Mouse (Mus musculus): ENCODE measurements around the gene Lsg1.
A peak's percentile ranks its signal among the peaks of the same experiment; 100 is the strongest.

Lsg1 gene

DNA sequence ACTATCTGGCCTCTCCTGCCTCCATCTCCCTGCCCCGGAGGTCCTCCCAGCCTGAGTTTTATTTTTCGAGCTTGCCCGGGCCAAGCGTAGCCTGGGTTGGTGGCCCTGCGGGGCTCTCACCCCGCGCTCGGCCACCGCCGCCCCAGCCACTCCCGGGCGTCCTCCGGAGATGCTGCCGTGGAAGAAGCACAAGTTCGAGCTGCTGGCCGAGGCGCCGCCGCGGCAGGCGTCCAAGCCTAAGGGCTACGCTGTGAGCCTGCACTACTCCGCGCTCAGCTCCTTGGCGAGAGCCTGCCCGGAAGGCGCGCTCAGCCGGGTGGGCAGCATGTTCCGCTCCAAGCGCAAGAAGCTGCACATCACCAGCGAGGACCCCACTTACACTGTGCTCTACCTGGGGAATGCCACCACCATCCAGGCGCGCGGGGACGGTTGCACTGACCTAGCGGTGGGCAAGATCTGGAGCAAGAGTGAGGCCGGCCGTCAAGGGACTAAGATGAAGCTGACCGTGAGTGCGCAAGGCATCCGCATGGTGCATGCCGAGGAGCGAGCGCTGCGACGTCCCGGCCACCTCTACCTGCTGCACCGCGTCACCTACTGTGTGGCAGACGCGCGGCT lies 13.1 kb upstream of the Lsg1 start:
- DNase-seq (ENCODE audit: inconsistent ontology term): peak; percentile 79

GRCm38 (mm10) chr16:30599491-30600268 lies 12.3 kb upstream of the Lsg1 start, which contains the start of gene Fam43a:
Gene Fam43a, plus strand, starts transcription at chr16:30599723.
- peak; percentile 96 for DNase-seq (ENCODE audit: inconsistent ontology term)

GRCm38 (mm10) chr16:30596959-30597681 lies 9.7 kb upstream of the Lsg1 start:
- DNase-seq (ENCODE audit: inconsistent ontology term): peak; percentile 92

- DNase-seq (ENCODE audit: inconsistent ontology term): no peak
These were observed 8.6 kb upstream of the Lsg1 start for GRCm38 (mm10) chr16:30595835-30596557.

DNA sequence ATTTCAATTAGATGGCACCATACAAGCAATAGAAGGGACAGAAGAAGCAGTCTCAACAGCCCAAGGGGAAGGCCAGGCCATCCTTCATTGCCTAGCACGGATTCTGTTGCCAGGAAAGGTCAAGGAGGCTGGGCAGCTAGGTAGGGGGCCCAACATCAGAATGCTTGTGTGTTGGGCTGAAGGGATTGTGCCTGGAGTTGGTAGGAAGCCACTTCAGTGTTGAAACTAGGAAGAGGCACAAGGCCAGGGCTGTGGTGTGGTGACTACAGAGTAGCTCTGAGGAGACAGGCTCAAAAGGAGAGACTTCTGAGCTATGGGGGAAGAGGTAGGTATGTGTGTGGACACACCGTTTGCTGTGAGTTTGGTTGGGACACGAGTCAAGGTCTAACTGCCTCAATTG lies 8.0 kb upstream of the Lsg1 start:
- DNase-seq (ENCODE audit: inconsistent ontology term): no peak

GRCm38 (mm10) chr16:30591990-30592389 lies 4.6 kb upstream of the Lsg1 start:
- no peak for DNase-seq (ENCODE audit: inconsistent ontology term)

DNA sequence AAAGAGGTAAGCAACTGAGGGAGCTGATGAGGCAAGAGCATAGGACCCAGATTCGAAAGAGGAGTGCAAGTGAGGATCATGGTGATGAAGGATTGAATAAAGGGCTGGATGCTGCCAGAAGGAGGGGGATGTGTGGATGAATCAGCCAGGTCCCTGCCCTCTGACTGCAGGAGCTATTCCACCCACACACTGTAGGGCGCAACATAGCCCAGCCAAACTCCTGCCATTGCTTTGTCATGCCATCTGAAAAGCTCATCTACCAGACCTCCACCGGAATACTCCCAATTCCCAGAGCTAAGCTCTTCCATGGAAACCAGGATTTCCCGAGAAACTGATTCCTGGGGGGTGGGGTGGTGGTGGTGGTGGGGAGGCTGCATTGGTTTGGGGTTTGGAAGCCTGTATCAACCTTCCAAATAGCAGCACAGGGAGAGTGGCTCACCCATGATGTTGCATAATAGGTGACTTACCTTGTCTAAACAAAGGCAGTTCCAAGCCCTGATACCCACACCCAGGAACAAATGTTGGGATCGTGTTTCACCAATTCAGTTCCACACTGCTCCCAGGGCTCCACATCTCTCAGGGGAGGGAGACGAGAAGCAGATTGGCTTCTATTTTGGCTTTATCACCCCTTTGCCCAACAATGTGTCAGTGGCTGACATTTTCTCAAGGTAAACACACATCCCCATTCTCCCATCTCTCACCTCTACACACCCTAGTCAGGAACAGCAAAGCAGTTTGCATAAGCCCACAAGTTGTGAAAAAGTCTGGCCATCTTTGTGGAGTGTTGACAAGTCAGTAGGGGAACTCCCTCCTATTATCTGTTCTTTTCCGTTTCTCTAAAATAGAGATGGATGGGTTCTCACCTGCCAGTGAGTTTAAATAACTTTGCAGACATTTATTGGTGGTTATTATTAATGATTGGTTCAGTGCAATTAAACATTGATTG lies 3.1 kb upstream of the Lsg1 start:
- DNase-seq (ENCODE audit: inconsistent ontology term): no peak

- peak; percentile 8 for DNase-seq (ENCODE audit: inconsistent ontology term)
These were observed 378 bp downstream of the Lsg1 start for GRCm38 (mm10) chr16:30586935-30587493.

- no peak for DNase-seq (ENCODE audit: inconsistent ontology term)
These were observed 6.6 kb downstream of the Lsg1 start for GRCm38 (mm10) chr16:30580765-30581164.

DNA sequence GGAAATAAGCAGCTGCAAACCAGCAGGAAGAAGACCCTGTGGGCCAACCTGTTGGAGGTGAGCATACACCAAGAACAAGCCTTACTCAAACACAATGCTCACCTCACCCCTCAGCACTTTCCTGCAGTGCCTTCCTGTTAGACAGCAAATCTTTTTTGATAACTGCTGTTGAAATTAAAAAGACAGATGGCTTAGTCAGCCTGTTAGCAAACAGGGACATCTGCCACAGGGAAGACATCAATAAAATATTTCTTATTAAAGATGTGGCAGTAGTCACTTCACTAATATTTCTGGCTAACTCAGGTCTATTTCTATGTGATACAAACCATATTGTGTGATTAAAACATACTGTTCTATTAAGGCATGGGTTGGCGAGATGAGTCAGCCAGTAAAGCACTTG lies 11.0 kb downstream of the Lsg1 start:
- no peak for DNase-seq (ENCODE audit: inconsistent ontology term)

GRCm38 (mm10) chr16:30575815-30576214 lies 11.6 kb downstream of the Lsg1 start:
- no peak for DNase-seq (ENCODE audit: inconsistent ontology term)

- peak; percentile 50 for DNase-seq (ENCODE audit: inconsistent ontology term)
These were observed 15.2 kb downstream of the Lsg1 start for GRCm38 (mm10) chr16:30572239-30572638.

GRCm38 (mm10) chr16:30571378-30571777 lies 16.0 kb downstream of the Lsg1 start:
- no peak for DNase-seq (ENCODE audit: inconsistent ontology term)

DNA sequence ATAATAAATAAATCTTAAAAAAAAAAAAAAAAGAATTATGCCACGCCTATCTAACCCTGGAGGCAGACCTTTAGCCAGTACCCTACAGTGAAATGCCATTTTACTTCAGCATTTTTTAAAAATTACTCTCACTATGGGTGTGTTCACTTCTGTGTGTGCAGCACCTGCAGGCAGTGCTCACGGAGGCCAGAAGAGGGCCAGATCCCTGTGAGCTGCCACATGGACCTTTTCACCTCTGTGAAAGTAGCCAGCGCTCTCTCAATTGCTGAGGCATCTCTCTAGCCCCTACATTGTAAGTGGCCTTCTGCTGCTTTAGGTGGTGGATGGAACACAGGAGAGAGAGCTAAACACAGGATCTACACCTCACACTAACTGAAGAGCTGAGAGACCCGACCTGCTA lies 17.2 kb downstream of the Lsg1 start:
- no peak for DNase-seq (ENCODE audit: inconsistent ontology term)

GRCm38 (mm10) chr16:30565631-30566030 lies 21.8 kb downstream of the Lsg1 start:
- no peak for DNase-seq (ENCODE audit: inconsistent ontology term)

GRCm38 (mm10) chr16:30560601-30561000 lies 26.8 kb downstream of the Lsg1 start:
- DNase-seq (ENCODE audit: inconsistent ontology term): no peak

- no peak for DNase-seq (ENCODE audit: inconsistent ontology term)
These were observed 27.9 kb downstream of the Lsg1 start for GRCm38 (mm10) chr16:30559312-30559992.

GRCm38 (mm10) chr16:30554109-30554508 lies 33.3 kb downstream of the Lsg1 start:
- DNase-seq (ENCODE audit: inconsistent ontology term): no peak

GRCm38 (mm10) chr16:30552621-30553338 lies 34.6 kb downstream of the Lsg1 start:
- peak; percentile 94 for DNase-seq (ENCODE audit: inconsistent ontology term)
